Mouse (Mus musculus) stomach, embryonic 15.5 days (tissue): ENCODE results near the gene Timm8a1. TPM values are rescaled to one million over a fixed set of nuclear protein-coding genes. Genes with fewer than 3 reads are reported as not detected.
A peak's percentile ranks its signal among the peaks of the same experiment; 100 is the strongest.

ENCODE experiments used
- ATAC-seq: fragments of 200-750 bp; cut with Nextera tagmentation; 2 replicates; pipeline ENCODE4 v1.8.0; 2017; ENCODE audit warnings: low read depth, moderate number of reproducible peaks, moderate TSS enrichment; ENCODE audit not compliant: insufficient read depth, low FRiP score
- H3K27ac ChIP-seq: fragments of 300-500 bp; sonication (generic); 2 replicates; pipeline ENCODE4 v1.5.1; 2015; ENCODE audit warnings: mild to moderate bottlenecking, inconsistent platforms
- H3K27me3 ChIP-seq: fragments of 300-500 bp; sonication (generic); replicated peaks from 2 replicates; pipeline ENCODE4 v1.6.1; 2015; ENCODE audit warnings: inconsistent platforms
- H3K36me3 ChIP-seq: fragments of 300-500 bp; sonication (generic); 2 replicates; pipeline ENCODE4 v1.6.1; 2015; ENCODE audit warnings: inconsistent platforms
- H3K4me1 ChIP-seq: fragments of 300-500 bp; sonication (generic); 2 replicates; pipeline ENCODE4 v1.6.1; 2015; ENCODE audit warnings: inconsistent platforms
- H3K4me2 ChIP-seq: fragments of 300-500 bp; sonication (generic); 2 replicates; pipeline ENCODE4 v1.6.1; 2015; ENCODE audit warnings: mild to moderate bottlenecking, inconsistent platforms
- H3K4me3 ChIP-seq: fragments of 300-500 bp; sonication (generic); replicated peaks from 2 replicates; pipeline ENCODE4 v1.5.1; 2015; ENCODE audit warnings: inconsistent platforms
- H3K9ac ChIP-seq: fragments of 300-500 bp; sonication (generic); 2 replicates; pipeline ENCODE4 v1.6.1; 2015; ENCODE audit warnings: inconsistent platforms
- H3K9me3 ChIP-seq: fragments of 300-500 bp; sonication (generic); 2 replicates; pipeline ENCODE4 v1.6.1; 2016; ENCODE audit warnings: inconsistent platforms
- WGBS: fragments of 180-500 bp; shearing (Covaris S2); methylation state at CpG from one replicate; pipeline ENCODE4 v1.1.7; 2015; 5-methylcytosine and 5-hydroxymethylcytosine counted together
- polyA plus RNA-seq: library from polyadenylated mRNA; unstranded; fragments of >200 nt; fragmentation: Nextera tagmentation; extraction: Ambion mirVana; gene quantifications from 2 replicates; pipeline ENCODE4 v1.2.1, GENCODE M21; 2015

The Timm8a1 gene
- polyA plus RNA-seq, result 90.9 and 105 TPM in 2 replicates

- Histone ChIP-seq H3K27me3 (no peaks in the 10 kb centered on the region), H3K4me3 (peak within 1 kb of the TSS; percentile 54), H3K27ac (peak within 1 kb of the TSS; percentile 90), H3K36me3 (no peaks in the 10 kb centered on the region), H3K4me2 (peak within 1 kb of the TSS; percentile 53), H3K9ac (0 out of 2 replicates have a peak within 1 kb of the TSS, but pooled peaks have one; percentile 44), H3K9me3 (no peaks in the 10 kb centered on the region), H3K4me1 (no peaks in the 10 kb centered on the region)
- WGBS, result 21% methylated on average over 56 of the region's 61 CpGs
- peak; percentile 91 for ATAC-seq
These were observed at the start of gene Timm8a1 for GRCm38 (mm10) chrX:134541145-134541954. Gene Timm8a1, minus strand, starts transcription at chrX:134541865.

- Histone ChIP-seq H3K4me2 (no peak overlapping the region), H3K27me3 (no peaks in the 10 kb centered on the region), H3K9me3 (no peaks in the 10 kb centered on the region), H3K4me1 (no peaks in the 10 kb centered on the region), H3K9ac (no peak overlapping the region), H3K27ac (no peak overlapping the region), H3K4me3 (no peak overlapping the region), H3K36me3 (no peaks in the 10 kb centered on the region)
- no peak for ATAC-seq
- 52% methylated on average over 5 of the region's 5 CpGs for WGBS
These were observed 48.2 kb upstream of the Timm8a1 start for GRCm38 (mm10) chrX:134589836-134590235.

GRCm38 (mm10) chrX:134588997-134589396 is 47.3 kb upstream of the Timm8a1 start:
- Histone ChIP-seq H3K9ac (no peak overlapping the region), H3K36me3 (no peaks in the 10 kb centered on the region), H3K27ac (no peak overlapping the region), H3K4me3 (no peak overlapping the region), H3K4me2 (no peak overlapping the region), H3K9me3 (no peaks in the 10 kb centered on the region), H3K4me1 (no peaks in the 10 kb centered on the region), H3K27me3 (no peaks in the 10 kb centered on the region)
- 68% methylated on average over 3 of the region's 3 CpGs for WGBS
- ATAC-seq, result no peak

GRCm38 (mm10) chrX:134588261-134588660 is 46.6 kb upstream of the Timm8a1 start:
- no peak overlapping the region for H3K4me3 ChIP-seq
- no peaks in the 10 kb centered on the region for H3K4me1 ChIP-seq
- ATAC-seq, result no peak
- no peaks in the 10 kb centered on the region for H3K9me3 ChIP-seq
- no peak overlapping the region for H3K9ac ChIP-seq
- no peak overlapping the region for H3K4me2 ChIP-seq
- no peaks in the 10 kb centered on the region for H3K27me3 ChIP-seq
- no peaks in the 10 kb centered on the region for H3K36me3 ChIP-seq
- 83% methylated on average over 4 of the region's 4 CpGs for WGBS
- H3K27ac ChIP-seq, result no peak overlapping the region

- H3K27me3 ChIP-seq, result no peaks in the 10 kb centered on the region
- no peak overlapping the region for H3K27ac ChIP-seq
- peak overlapping the region; percentile 51 for H3K4me2 ChIP-seq
- WGBS, result 26% methylated on average over 8 of the region's 8 CpGs
- no peaks in the 10 kb centered on the region for H3K36me3 ChIP-seq
- H3K4me1 ChIP-seq, result no peaks in the 10 kb centered on the region
- H3K9me3 ChIP-seq, result no peaks in the 10 kb centered on the region
- peak overlapping the region; percentile 14; the same call in 1 of the 2 replicates for H3K9ac ChIP-seq
- H3K4me3 ChIP-seq, result peak overlapping the region; percentile 50
- no peak for ATAC-seq
These were observed 44.8 kb upstream of the Timm8a1 start for GRCm38 (mm10) chrX:134586447-134586846.

- 21% methylated on average over 45 of the region's 45 CpGs for WGBS
- Histone ChIP-seq H3K9me3 (no peaks in the 10 kb centered on the region), H3K27me3 (no peaks in the 10 kb centered on the region), H3K4me2 (peak within 1 kb of the TSS; percentile 53), H3K4me1 (no peaks in the 10 kb centered on the region), H3K27ac (peak within 1 kb of the TSS; percentile 80), H3K36me3 (no peaks in the 10 kb centered on the region), H3K4me3 (peak within 1 kb of the TSS; percentile 50), H3K9ac (peak within 1 kb of the TSS; percentile 25; the same call in 1 of the 2 replicates)
- peak; percentile 95 for ATAC-seq
These were observed 43.7 kb upstream of the Timm8a1 start, which contains the start of gene Rpl36a for GRCm38 (mm10) chrX:134585103-134586002. Gene Rpl36a, plus strand, starts transcription at chrX:134585654.

DNA sequence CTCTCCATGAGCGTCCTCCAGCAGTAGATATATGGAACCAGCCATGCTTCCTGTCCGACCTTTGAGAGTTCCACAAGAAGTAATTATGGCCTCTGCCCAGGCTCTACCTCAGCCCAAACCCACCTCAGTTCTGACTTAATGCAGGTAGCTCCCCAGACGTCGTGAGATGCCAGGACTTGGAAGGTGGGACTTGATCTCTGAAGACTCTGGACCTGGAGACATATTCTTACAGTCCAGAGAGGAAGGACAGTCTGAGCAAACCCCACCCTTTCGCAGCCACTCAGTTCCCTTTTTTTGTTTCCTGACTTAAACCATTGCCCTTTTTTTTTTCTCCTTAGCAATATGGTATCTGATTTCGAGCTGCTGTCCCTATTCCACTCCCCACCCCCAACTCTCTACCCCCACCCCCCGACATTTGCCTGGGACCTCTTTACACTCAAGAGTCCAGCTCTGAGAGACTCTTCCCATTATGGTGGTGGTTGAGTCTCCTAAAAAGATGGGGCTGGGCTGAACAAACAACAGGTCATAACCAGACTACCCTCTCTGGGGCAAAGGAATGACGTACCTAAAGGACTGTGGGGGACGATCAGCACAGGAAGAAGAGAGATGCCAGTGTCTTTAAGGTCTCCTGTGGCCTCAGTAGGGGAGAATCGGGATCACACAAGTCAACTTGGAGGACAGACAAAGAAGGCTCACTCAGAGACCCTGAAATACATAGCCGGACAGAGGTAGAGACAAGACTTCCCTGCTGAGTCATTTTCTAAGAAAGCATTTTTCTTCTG is 41.4 kb upstream of the Timm8a1 start, which contains the start of gene Btk:
Gene Btk, minus strand, starts transcription at position 683 of the 782 bp plus-strand sequence.
- no peak for ATAC-seq
- no peaks in the 10 kb centered on the region for H3K9me3 ChIP-seq
- no peaks in the 10 kb centered on the region for H3K27me3 ChIP-seq
- no peak within 1 kb of the TSS for H3K4me3 ChIP-seq
- no peak within 1 kb of the TSS for H3K27ac ChIP-seq
- no peak within 1 kb of the TSS for H3K9ac ChIP-seq
- H3K4me1 ChIP-seq, result no peaks in the 10 kb centered on the region
- H3K4me2 ChIP-seq, result no peak within 1 kb of the TSS
- WGBS, result 72% methylated on average over 11 of the region's 11 CpGs
- H3K36me3 ChIP-seq, result no peaks in the 10 kb centered on the region

DNA sequence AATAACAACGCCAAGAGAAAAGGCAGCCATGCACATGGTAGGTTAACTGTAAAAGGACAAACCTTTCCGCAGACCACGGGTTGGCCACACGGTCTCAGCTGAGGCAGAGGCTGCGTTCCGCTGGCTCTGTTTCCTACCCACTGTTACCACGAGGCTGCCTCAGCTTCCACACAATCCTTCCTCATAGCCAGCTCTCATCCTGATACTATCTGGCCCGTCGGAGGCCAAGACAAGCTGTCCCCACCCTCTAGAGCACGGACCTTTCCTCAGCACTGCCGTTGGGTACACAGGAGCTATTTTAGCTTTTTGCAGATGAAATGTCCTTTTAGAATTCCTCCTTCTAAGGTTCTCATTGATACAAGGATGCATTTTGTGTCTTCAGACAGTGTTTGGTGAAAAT is 40.6 kb upstream of the Timm8a1 start:
- Histone ChIP-seq H3K9me3 (no peaks in the 10 kb centered on the region), H3K4me2 (no peak overlapping the region), H3K27ac (no peak overlapping the region), H3K27me3 (no peaks in the 10 kb centered on the region), H3K36me3 (no peaks in the 10 kb centered on the region), H3K4me1 (no peaks in the 10 kb centered on the region), H3K9ac (no peak overlapping the region), H3K4me3 (no peak overlapping the region)
- 88% methylated on average over 10 of the region's 11 CpGs for WGBS
- ATAC-seq, result no peak

GRCm38 (mm10) chrX:134580528-134581305 is 39.1 kb upstream of the Timm8a1 start:
- no peak for ATAC-seq
- H3K4me3 ChIP-seq, result no peak overlapping the region
- no peak overlapping the region for H3K27ac ChIP-seq
- H3K9me3 ChIP-seq, result no peaks in the 10 kb centered on the region
- 81% methylated on average over 14 of the region's 14 CpGs for WGBS
- H3K36me3 ChIP-seq, result no peaks in the 10 kb centered on the region
- no peaks in the 10 kb centered on the region for H3K27me3 ChIP-seq
- no peak overlapping the region for H3K4me2 ChIP-seq
- no peaks in the 10 kb centered on the region for H3K4me1 ChIP-seq
- no peak overlapping the region for H3K9ac ChIP-seq

- Histone ChIP-seq H3K27me3 (no peaks in the 10 kb centered on the region), H3K9ac (no peak overlapping the region), H3K4me1 (no peaks in the 10 kb centered on the region), H3K4me2 (no peak overlapping the region), H3K27ac (no peak overlapping the region), H3K4me3 (no peak overlapping the region), H3K36me3 (no peaks in the 10 kb centered on the region), H3K9me3 (no peaks in the 10 kb centered on the region)
- ATAC-seq, result no peak
- 76% methylated on average over 4 of the region's 4 CpGs for WGBS
These were observed 36.2 kb upstream of the Timm8a1 start for GRCm38 (mm10) chrX:134577896-134578295.
